12 mouse cellular contexts compared by ENCODE assay signal in genomic region chr3:39944581-39944980, GRCm38 (mm10).
A peak's percentile ranks its signal among the peaks of the same experiment; 100 is the strongest.
DNase-seq lines count a peak whose midpoint lies in the region; ATAC-seq and TF ChIP-seq lines count a peak whose summit lies in the region.
"Had no signal": no experiment of that assay in that cellular context is flagged by ENCODE, and none has a peak within 500 bp of the region (broad histone marks: within the 10 kb centered on the region; RNA-seq: fewer than 3 reads in every experiment).

No protein-coding gene starts in this region.

- no peak overlapping the region for H3K4me2 ChIP-seq in forebrain, postnatal 0 days (ENCODE audit: low read depth)
- H3K4me2 ChIP-seq in forebrain, embryonic 16.5 days (ENCODE audit: low read length): no peak overlapping the region
- H3K4me2 ChIP-seq: hindbrain, embryonic 12.5 days; limb, embryonic 12.5 days; midbrain, embryonic 12.5 days had no signal

- no peak for TF ChIP-seq CTCF in gastrocnemius, adult 2 months (IDR thresholded peaks at IDR 0.05)
- TF ChIP-seq CTCF in kidney, adult 2 months (conservative IDR thresholded peaks at IDR 0.05; ENCODE audit: insufficient read depth, insufficient read length, low read depth, low read length): no peak
- no peak for TF ChIP-seq CTCF in forebrain, postnatal 0 days (IDR thresholded peaks at IDR 0.05; ENCODE audit: low read depth)

- TF ChIP-seq POLR2A in kidney, adult 2 months (IDR thresholded peaks at IDR 0.05; ENCODE audit: low read depth, low read length): no peak

- ATAC-seq in forebrain, postnatal 0 days: no peak
- no peak for ATAC-seq in forebrain, embryonic 16.5 days
- ATAC-seq: Patski had no signal

- H3K27ac ChIP-seq in gastrocnemius, adult 2 months: no peak overlapping the region
- H3K27ac ChIP-seq in kidney, adult 2 months (ENCODE audit: insufficient read depth, low read depth, low read length): no peak overlapping the region
- no peak overlapping the region for H3K27ac ChIP-seq in forebrain, postnatal 0 days (ENCODE audit: low read depth, low read length)
- H3K27ac ChIP-seq in forebrain, embryonic 16.5 days (ENCODE audit: low read length): no peak overlapping the region
- H3K27ac ChIP-seq: hindbrain, embryonic 12.5 days; limb, embryonic 12.5 days; midbrain, embryonic 12.5 days had no signal

- no peaks in the 10 kb centered on the region for H3K27me3 ChIP-seq in kidney, adult 2 months (replicated peaks; ENCODE audit: control insufficient read depth, insufficient read depth, low read length)
- no peaks in the 10 kb centered on the region for H3K27me3 ChIP-seq in forebrain, postnatal 0 days (ENCODE audit: insufficient read depth, low read length)
- H3K27me3 ChIP-seq in forebrain, embryonic 16.5 days (replicated peaks; ENCODE audit: control insufficient read depth, insufficient read depth, low read length): no peaks in the 10 kb centered on the region
- H3K27me3 ChIP-seq: hindbrain, embryonic 12.5 days; limb, embryonic 12.5 days; midbrain, embryonic 12.5 days; Patski had no signal

- H3K4me3 ChIP-seq in gastrocnemius, adult 2 months: no peak overlapping the region
- H3K4me3 ChIP-seq in kidney, adult 2 months (ENCODE audit: insufficient read depth, low read depth, low read length): no peak overlapping the region
- H3K4me3 ChIP-seq in forebrain, postnatal 0 days (ENCODE audit: low read depth, low read length): no peak overlapping the region
- H3K4me3 ChIP-seq in forebrain, embryonic 16.5 days (replicated peaks; ENCODE audit: low read length): no peak overlapping the region
- H3K4me3 ChIP-seq: hindbrain, embryonic 12.5 days; limb, embryonic 12.5 days; midbrain, embryonic 12.5 days had no signal

- H3K4me1 ChIP-seq in kidney, adult 2 months (ENCODE audit: control insufficient read depth, insufficient read depth, low read length): no peaks in the 10 kb centered on the region
- H3K4me1 ChIP-seq in forebrain, postnatal 0 days (ENCODE audit: insufficient read depth): no peaks in the 10 kb centered on the region
- H3K4me1 ChIP-seq in forebrain, embryonic 16.5 days (replicated peaks; ENCODE audit: control insufficient read depth, insufficient read depth, low read length): no peaks in the 10 kb centered on the region
- H3K4me1 ChIP-seq: hindbrain, embryonic 12.5 days; limb, embryonic 12.5 days; midbrain, embryonic 12.5 days had no signal

- DNase-seq in adrenal gland, adult (ENCODE audit: inconsistent age in 2 of 2, low spot score in 1 of 2): peak; percentile 12 to 31
- DNase-seq in adrenal gland, postnatal 4 days (ENCODE audit: low spot score in 2 of 2): no peak
- peak; percentile 85 for DNase-seq in gastrocnemius, adult 2 months
- peak; percentile 58 for DNase-seq in kidney, adult 2 months
- peak; percentile 70 for DNase-seq in lung, postnatal 36 days
- DNase-seq in spleen, postnatal 36 days (ENCODE audit: low spot score in 2 of 2): no peak
- no peak for DNase-seq in forebrain, postnatal 0 days

- H3K9me3 ChIP-seq in forebrain, postnatal 0 days (ENCODE audit: low read length): no peaks in the 10 kb centered on the region
- H3K9me3 ChIP-seq in forebrain, embryonic 16.5 days (ENCODE audit: control insufficient read depth, low read length): no peaks in the 10 kb centered on the region
- H3K9me3 ChIP-seq: hindbrain, embryonic 12.5 days; limb, embryonic 12.5 days; midbrain, embryonic 12.5 days had no signal

- intact Hi-C loops in gastrocnemius, adult 2 months (cut with DNase I): no loop called here

- WGBS in kidney, adult 2 months: 73% methylated on average over 3 of the region's 3 CpGs
- WGBS in forebrain, postnatal 0 days: 81% methylated on average over 3 of the region's 3 CpGs
- WGBS in forebrain, embryonic 16.5 days: 84% methylated on average over 3 of the region's 3 CpGs

- no peak overlapping the region for H3K9ac ChIP-seq in forebrain, postnatal 0 days
- H3K9ac ChIP-seq in forebrain, embryonic 16.5 days (replicated peaks; ENCODE audit: low read depth, low read length): no peak overlapping the region
- H3K9ac ChIP-seq: hindbrain, embryonic 12.5 days; limb, embryonic 12.5 days; midbrain, embryonic 12.5 days had no signal

- no peaks in the 10 kb centered on the region for H3K36me3 ChIP-seq in kidney, adult 2 months (ENCODE audit: control insufficient read depth, insufficient read depth, low read length)
- H3K36me3 ChIP-seq in forebrain, postnatal 0 days (ENCODE audit: insufficient read depth): no peaks in the 10 kb centered on the region
- H3K36me3 ChIP-seq in forebrain, embryonic 16.5 days (ENCODE audit: control insufficient read depth, insufficient read depth): no peaks in the 10 kb centered on the region
- H3K36me3 ChIP-seq: hindbrain, embryonic 12.5 days; limb, embryonic 12.5 days; midbrain, embryonic 12.5 days had no signal

Comparison
In these comparisons a context has a peak if more than half of its experiments do, and no peak if none do; other contexts are left out.
1. DNase-seq: peak in adrenal gland, adult (2 of 2), gastrocnemius, adult 2 months (single experiment), kidney, adult 2 months (single experiment) and lung, postnatal 36 days (single experiment); none in adrenal gland, postnatal 4 days (0 of 2), spleen, postnatal 36 days (0 of 2) and forebrain, postnatal 0 days (single experiment).